Mouse (Mus musculus): Measurements from ENCODE around the gene Cyp2c23. TPM values are rescaled to one million over a fixed set of nuclear protein-coding genes. Genes with fewer than 3 reads are reported as not detected.

The Cyp2c23 gene
- polyA plus RNA-seq, 1 experiment from 2014 or later, result 0.09 TPM

GRCm38 (mm10) chr19:44023066-44023465 is 5.9 kb downstream of the Cyp2c23 start:
- 61% methylated on average over 5 of the region's 5 CpGs for WGBS

GRCm38 (mm10) chr19:44021502-44021901 is 7.5 kb downstream of the Cyp2c23 start:
- H3K9me3 ChIP-seq (replicated peaks), result no peaks in the 10 kb centered on the region
- no peak overlapping the region for H3K27ac ChIP-seq (ENCODE audit: poor library complexity, severe bottlenecking)
- H3K27me3 ChIP-seq (replicated peaks), result no peaks in the 10 kb centered on the region
- H3K4me3 ChIP-seq, result no peak overlapping the region
- ATAC-seq (ENCODE audit: insufficient number of reproducible peaks, low FRiP score), result no peak
- WGBS, result 89% methylated on average over 4 of the region's 4 CpGs
- no peak overlapping the region for H3K9ac ChIP-seq
- H3K36me3 ChIP-seq, result no peaks in the 10 kb centered on the region
- H3K4me2 ChIP-seq, result no peak overlapping the region
- no peaks in the 10 kb centered on the region for H3K4me1 ChIP-seq (replicated peaks)

More at GRCm38 (mm10) chr19:44023066-44023465, 5.9 kb downstream of the Cyp2c23 start:
- H3K4me2 ChIP-seq, result no peak overlapping the region
- H3K4me1 ChIP-seq (replicated peaks), result no peaks in the 10 kb centered on the region
- no peak overlapping the region for H3K4me3 ChIP-seq
- H3K27me3 ChIP-seq (replicated peaks), result no peaks in the 10 kb centered on the region
- no peak overlapping the region for H3K27ac ChIP-seq (ENCODE audit: poor library complexity, severe bottlenecking)
- H3K36me3 ChIP-seq, result no peaks in the 10 kb centered on the region
- no peak overlapping the region for H3K9ac ChIP-seq
- H3K9me3 ChIP-seq (replicated peaks), result no peaks in the 10 kb centered on the region
- ATAC-seq (ENCODE audit: insufficient number of reproducible peaks, low FRiP score), result no peak

GRCm38 (mm10) chr19:44019739-44020138 is 9.3 kb downstream of the Cyp2c23 start:
- ATAC-seq (ENCODE audit: insufficient number of reproducible peaks, low FRiP score), result no peak
- WGBS, result 56% methylated on average over 7 of the region's 7 CpGs
- H3K27ac ChIP-seq (ENCODE audit: poor library complexity, severe bottlenecking), result no peak overlapping the region
- no peaks in the 10 kb centered on the region for H3K9me3 ChIP-seq (replicated peaks)
- no peak overlapping the region for H3K4me3 ChIP-seq
- H3K36me3 ChIP-seq, result no peaks in the 10 kb centered on the region
- H3K4me1 ChIP-seq (replicated peaks), result no peaks in the 10 kb centered on the region
- no peaks in the 10 kb centered on the region for H3K27me3 ChIP-seq (replicated peaks)
- no peak overlapping the region for H3K9ac ChIP-seq
- H3K4me2 ChIP-seq, result no peak overlapping the region

- Histone ChIP-seq H3K36me3 (no peaks in the 10 kb centered on the region), H3K9ac (no peak overlapping the region), H3K27ac (ENCODE audit: poor library complexity, severe bottlenecking) (no peak overlapping the region), H3K27me3 (replicated peaks) (no peaks in the 10 kb centered on the region), H3K9me3 (replicated peaks) (no peaks in the 10 kb centered on the region), H3K4me1 (replicated peaks) (no peaks in the 10 kb centered on the region; the same call in 1 of the 2 replicates), H3K4me3 (no peak overlapping the region), H3K4me2 (no peak overlapping the region)
- no peak for ATAC-seq (ENCODE audit: insufficient number of reproducible peaks, low FRiP score)
- WGBS, result 41% methylated on average over 6 of the region's 6 CpGs
These were observed 15.1 kb downstream of the Cyp2c23 start for GRCm38 (mm10) chr19:44013862-44014261.

- H3K4me1 ChIP-seq (replicated peaks), result no peaks in the 10 kb centered on the region; the same call in 1 of the 2 replicates
These were observed 20.2 kb downstream of the Cyp2c23 start for GRCm38 (mm10) chr19:44008784-44009183.

GRCm38 (mm10) chr19:44007186-44007585 is 21.8 kb downstream of the Cyp2c23 start:
- H3K27ac ChIP-seq (ENCODE audit: poor library complexity, severe bottlenecking), result no peak overlapping the region
- no peak overlapping the region for H3K4me2 ChIP-seq
- no peak overlapping the region for H3K4me3 ChIP-seq
- no peaks in the 10 kb centered on the region for H3K27me3 ChIP-seq (replicated peaks)
- ATAC-seq (ENCODE audit: insufficient number of reproducible peaks, low FRiP score), result no peak
- H3K4me1 ChIP-seq (replicated peaks), result no peaks in the 10 kb centered on the region
- WGBS, result 67% methylated on average over 12 of the region's 12 CpGs
- H3K9me3 ChIP-seq (replicated peaks), result no peaks in the 10 kb centered on the region
- no peaks in the 10 kb centered on the region for H3K36me3 ChIP-seq
- no peak overlapping the region for H3K9ac ChIP-seq

More at GRCm38 (mm10) chr19:44008784-44009183, 20.2 kb downstream of the Cyp2c23 start:
- Histone ChIP-seq H3K27me3 (replicated peaks) (no peaks in the 10 kb centered on the region), H3K4me2 (no peak overlapping the region), H3K9me3 (replicated peaks) (no peaks in the 10 kb centered on the region), H3K9ac (no peak overlapping the region), H3K4me3 (no peak overlapping the region), H3K36me3 (no peaks in the 10 kb centered on the region), H3K27ac (ENCODE audit: poor library complexity, severe bottlenecking) (no peak overlapping the region)
- ATAC-seq (ENCODE audit: insufficient number of reproducible peaks, low FRiP score), result no peak
- 73% methylated on average over 15 of the region's 15 CpGs for WGBS

- WGBS, result 74% methylated on average over 4 of the region's 4 CpGs
- Histone ChIP-seq H3K9me3 (replicated peaks) (no peaks in the 10 kb centered on the region), H3K27me3 (replicated peaks) (no peaks in the 10 kb centered on the region), H3K4me2 (no peak overlapping the region), H3K27ac (ENCODE audit: poor library complexity, severe bottlenecking) (no peak overlapping the region), H3K36me3 (no peaks in the 10 kb centered on the region), H3K4me3 (no peak overlapping the region), H3K9ac (no peak overlapping the region), H3K4me1 (replicated peaks) (no peaks in the 10 kb centered on the region)
- ATAC-seq (ENCODE audit: insufficient number of reproducible peaks, low FRiP score), result no peak
These were observed 24.0 kb downstream of the Cyp2c23 start for GRCm38 (mm10) chr19:44005025-44005424.

GRCm38 (mm10) chr19:44004261-44004660 is 24.7 kb downstream of the Cyp2c23 start:
- Histone ChIP-seq H3K27me3 (replicated peaks) (no peaks in the 10 kb centered on the region), H3K27ac (ENCODE audit: poor library complexity, severe bottlenecking) (no peak overlapping the region), H3K9ac (no peak overlapping the region), H3K36me3 (no peaks in the 10 kb centered on the region), H3K4me2 (no peak overlapping the region), H3K9me3 (replicated peaks) (no peaks in the 10 kb centered on the region), H3K4me3 (no peak overlapping the region), H3K4me1 (replicated peaks) (no peaks in the 10 kb centered on the region)
- ATAC-seq (ENCODE audit: insufficient number of reproducible peaks, low FRiP score), result no peak
- WGBS, result 75% methylated on average over 2 of the region's 2 CpGs

- Histone ChIP-seq H3K27ac (ENCODE audit: poor library complexity, severe bottlenecking) (no peak overlapping the region), H3K27me3 (replicated peaks) (no peaks in the 10 kb centered on the region), H3K4me2 (no peak overlapping the region), H3K4me3 (no peak overlapping the region), H3K36me3 (no peaks in the 10 kb centered on the region), H3K9me3 (replicated peaks) (no peaks in the 10 kb centered on the region), H3K9ac (no peak overlapping the region), H3K4me1 (replicated peaks) (peaks cover 1% of the 10 kb centered on the region)
- no peak for ATAC-seq (ENCODE audit: insufficient number of reproducible peaks, low FRiP score)
- 72% methylated on average over 5 of the region's 5 CpGs for WGBS
These were observed 28.3 kb downstream of the Cyp2c23 start for GRCm38 (mm10) chr19:44000720-44001119.

GRCm38 (mm10) chr19:44000061-44000460 is 28.9 kb downstream of the Cyp2c23 start:
- Histone ChIP-seq H3K9me3 (replicated peaks) (no peaks in the 10 kb centered on the region), H3K4me3 (no peak overlapping the region), H3K9ac (no peak overlapping the region), H3K27ac (ENCODE audit: poor library complexity, severe bottlenecking) (no peak overlapping the region), H3K4me1 (replicated peaks) (peaks cover 8% of the 10 kb centered on the region), H3K4me2 (no peak overlapping the region), H3K36me3 (no peaks in the 10 kb centered on the region), H3K27me3 (replicated peaks) (no peaks in the 10 kb centered on the region)
- no peak for ATAC-seq (ENCODE audit: insufficient number of reproducible peaks, low FRiP score)
- WGBS, result 66% methylated on average over 1 of the region's 1 CpGs

GRCm38 (mm10) chr19:43998802-43999527 is 30.0 kb downstream of the Cyp2c23 start:
- H3K27me3 ChIP-seq (replicated peaks), result no peaks in the 10 kb centered on the region
- H3K4me2 ChIP-seq, result no peak overlapping the region
- 78% methylated on average over 11 of the region's 11 CpGs for WGBS
- H3K4me3 ChIP-seq, result no peak overlapping the region
- H3K9ac ChIP-seq, result no peak overlapping the region
- H3K27ac ChIP-seq (ENCODE audit: poor library complexity, severe bottlenecking), result no peak overlapping the region
- no peaks in the 10 kb centered on the region for H3K36me3 ChIP-seq
- no peak for ATAC-seq (ENCODE audit: insufficient number of reproducible peaks, low FRiP score)
- no peaks in the 10 kb centered on the region for H3K9me3 ChIP-seq (replicated peaks)
- H3K4me1 ChIP-seq (replicated peaks), result peaks cover 16% of the 10 kb centered on the region

- no peak overlapping the region for H3K4me2 ChIP-seq
- no peaks in the 10 kb centered on the region for H3K27me3 ChIP-seq (replicated peaks)
- no peak overlapping the region for H3K27ac ChIP-seq (ENCODE audit: poor library complexity, severe bottlenecking)
- no peaks in the 10 kb centered on the region for H3K9me3 ChIP-seq (replicated peaks)
- H3K4me1 ChIP-seq (replicated peaks), result peaks cover 16% of the 10 kb centered on the region
- 83% methylated on average over 10 of the region's 10 CpGs for WGBS
- no peak overlapping the region for H3K9ac ChIP-seq
- no peak overlapping the region for H3K4me3 ChIP-seq
- no peaks in the 10 kb centered on the region for H3K36me3 ChIP-seq
- no peak for ATAC-seq (ENCODE audit: insufficient number of reproducible peaks, low FRiP score)
These were observed 30.9 kb downstream of the Cyp2c23 start for GRCm38 (mm10) chr19:43998101-43998500.

Data from heart, embryonic 12.5 days (tissue).